Mouse (Mus musculus) embryonic facial prominence, embryonic 10.5 days (tissue): ENCODE measurements around the gene Unkl. TPM values are rescaled to one million over a fixed set of nuclear protein-coding genes. Genes with fewer than 3 reads are reported as not detected.
A peak's percentile ranks its signal among the peaks of the same experiment; 100 is the strongest.
"Not testable (repeated sequence)": the region's sequence is repeated elsewhere in the genome, so short reads cannot be mapped to it uniquely, and the experiment has no call there.

Source experiments
- DNase-seq: peaks from one replicate; pipeline ENCODE4 v3.0.0-alpha.2; 2017; ENCODE audit warnings: low spot score
- H3K27ac ChIP-seq: fragments of 300-500 bp; sonication (generic); replicated peaks from 2 replicates; pipeline ENCODE4 v1.5.1; 2016; ENCODE audit warnings: mild to moderate bottlenecking
- H3K27me3 ChIP-seq: fragments of 300-500 bp; sonication (generic); replicated peaks from 2 replicates; pipeline ENCODE4 v1.6.1; 2016; ENCODE audit warnings: low read depth, mild to moderate bottlenecking; ENCODE audit not compliant: poor library complexity, severe bottlenecking
- H3K36me3 ChIP-seq: fragments of 300-500 bp; sonication (generic); replicated peaks from 2 replicates; pipeline ENCODE4 v1.6.1; 2016; ENCODE audit warnings: mild to moderate bottlenecking, moderate library complexity
- H3K4me1 ChIP-seq: fragments of 300-500 bp; sonication (generic); 2 replicates; pipeline ENCODE4 v1.6.1; 2016
- H3K4me3 ChIP-seq: fragments of 300-500 bp; sonication (generic); 2 replicates; pipeline ENCODE4 v1.5.1; 2016; ENCODE audit warnings: mild to moderate bottlenecking, moderate library complexity
- H3K9me3 ChIP-seq: fragments of 300-500 bp; sonication (generic); 2 replicates; pipeline ENCODE4 v1.6.1; 2016; ENCODE audit warnings: mild to moderate bottlenecking
- WGBS: fragments of 180-500 bp; shearing (Covaris S2); methylation state at CpG from one replicate; pipeline ENCODE4 v1.1.7; 2016; 5-methylcytosine and 5-hydroxymethylcytosine counted together
- polyA plus RNA-seq: library from polyadenylated mRNA; unstranded; fragments of >200 nt; fragmentation: Nextera tagmentation; extraction: Ambion mirVana; gene quantifications from 2 replicates; pipeline ENCODE4 v1.2.1, GENCODE M21; 2016

Unkl gene
- polyA plus RNA-seq, 1 experiment from 2014 or later, result 10.9 TPM

DNA sequence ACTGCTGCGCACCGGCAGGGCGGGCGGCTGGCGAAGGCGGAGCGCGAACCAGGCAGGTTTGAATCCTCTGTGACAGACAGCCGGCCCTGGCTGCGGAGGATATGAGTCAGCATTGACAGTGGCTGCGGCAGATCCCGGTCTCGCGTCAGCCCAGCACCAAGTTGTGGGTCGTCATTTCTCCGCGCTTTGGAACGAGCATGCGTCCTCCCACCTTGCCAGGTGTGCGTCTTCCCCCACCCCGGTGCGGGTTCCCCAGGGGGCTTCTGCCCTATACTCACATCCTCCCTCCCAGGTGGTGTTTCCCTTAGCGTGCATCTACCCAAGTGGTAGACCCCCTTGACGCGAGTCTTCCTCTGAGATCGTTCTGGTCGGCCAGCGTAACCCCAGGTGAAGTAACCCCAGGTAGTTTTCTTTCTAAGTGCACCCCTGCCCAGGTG, 34.3 kb downstream of the Unkl start:
- Histone ChIP-seq H3K4me1 (peaks cover 18% of the 10 kb centered on the region), H3K4me3 (peak overlapping the region; percentile 60), H3K36me3 (peaks cover 67% of the 10 kb centered on the region), H3K27ac (peak overlapping the region; percentile 42; the same call in 1 of the 2 replicates), H3K27me3 (0 out of 2 replicates have a peak, but pooled peaks cover 17% of the 10 kb centered on the region)
- H3K9me3 ChIP-seq, DNase-seq: not testable (repeated sequence)
- 10% methylated on average over 19 of the region's 28 CpGs for WGBS

DNA sequence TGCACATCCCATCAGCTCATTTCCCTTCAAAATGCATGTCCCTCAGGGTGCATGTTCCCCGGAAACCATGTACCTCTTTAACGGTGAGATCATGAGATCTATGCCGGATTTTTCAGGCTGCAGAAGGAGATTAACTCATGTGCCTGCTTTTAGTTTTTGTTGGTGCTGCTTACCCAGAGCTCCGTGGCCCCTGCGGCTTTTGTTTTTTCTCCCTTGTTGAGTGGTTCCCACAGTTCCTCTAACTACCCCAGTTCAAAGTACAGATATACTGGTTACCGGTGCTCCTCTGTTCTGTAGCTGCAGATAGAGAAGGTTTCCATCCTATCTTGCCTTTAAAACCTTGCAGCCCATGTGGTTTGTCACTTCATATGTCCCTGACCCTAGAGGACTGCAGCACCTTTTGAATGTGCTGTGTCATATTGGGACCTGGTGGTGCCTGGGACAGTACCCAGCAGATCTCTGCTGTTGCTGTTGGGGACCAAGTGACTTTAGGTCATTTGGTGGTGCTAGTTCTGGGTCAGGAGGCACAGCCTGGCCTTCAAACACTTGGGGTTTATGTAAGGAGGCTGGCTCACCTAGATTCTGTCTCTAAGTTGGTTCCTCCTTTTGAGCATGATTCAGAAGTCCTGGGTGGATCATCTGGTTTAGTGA, 34.9 kb downstream of the Unkl start:
- H3K36me3 ChIP-seq, result peaks cover 67% of the 10 kb centered on the region
- peak overlapping the region; percentile 60 for H3K4me3 ChIP-seq
- peaks cover 18% of the 10 kb centered on the region for H3K4me1 ChIP-seq
- H3K27me3 ChIP-seq, result 0 out of 2 replicates have a peak, but pooled peaks cover 17% of the 10 kb centered on the region
- WGBS, result 47% methylated on average over 6 of the region's 6 CpGs
- H3K9me3 ChIP-seq, result no peaks in the 10 kb centered on the region
- peak overlapping the region; percentile 42; the same call in 1 of the 2 replicates for H3K27ac ChIP-seq
- no peak for DNase-seq

DNA sequence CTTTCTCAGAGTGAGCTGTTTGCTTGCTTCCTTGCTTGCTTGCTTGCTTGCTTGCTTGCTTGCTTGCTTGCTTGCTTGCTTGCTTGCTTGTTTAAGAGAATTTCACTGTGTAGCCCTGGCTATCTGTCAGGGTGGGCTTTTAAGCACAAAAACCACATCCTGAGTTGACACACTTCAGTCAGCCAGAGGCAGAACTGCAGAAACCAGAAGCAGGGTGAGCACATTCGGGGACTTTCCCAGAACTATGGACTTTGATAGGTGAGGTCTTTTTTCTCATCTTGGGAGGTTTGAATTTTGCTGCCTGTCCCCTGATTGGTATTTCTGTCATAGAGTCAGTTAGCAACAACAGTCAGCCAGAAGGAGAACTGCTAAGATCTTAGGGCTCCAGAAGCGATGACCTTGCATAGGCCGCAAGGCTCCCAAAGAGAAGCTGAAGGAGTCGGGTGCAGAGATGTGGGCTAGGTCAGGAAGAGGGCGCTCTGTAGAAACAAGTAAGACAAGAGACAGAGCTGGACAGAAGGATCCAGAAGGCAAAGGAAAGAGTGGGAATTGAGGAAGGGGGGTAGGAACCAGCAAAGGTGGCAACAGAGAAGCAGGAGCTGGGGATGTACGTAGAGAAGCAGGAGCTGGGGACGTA, 36.5 kb downstream of the Unkl start:
- Histone ChIP-seq H3K9me3 (no peaks in the 10 kb centered on the region), H3K27ac (no peak overlapping the region), H3K36me3 (peaks cover 71% of the 10 kb centered on the region), H3K4me3 (no peak overlapping the region), H3K4me1 (peaks cover 18% of the 10 kb centered on the region), H3K27me3 (0 out of 2 replicates have a peak, but pooled peaks cover 17% of the 10 kb centered on the region)
- DNase-seq, result no peak
- WGBS, result 90% methylated on average over 7 of the region's 7 CpGs

DNA sequence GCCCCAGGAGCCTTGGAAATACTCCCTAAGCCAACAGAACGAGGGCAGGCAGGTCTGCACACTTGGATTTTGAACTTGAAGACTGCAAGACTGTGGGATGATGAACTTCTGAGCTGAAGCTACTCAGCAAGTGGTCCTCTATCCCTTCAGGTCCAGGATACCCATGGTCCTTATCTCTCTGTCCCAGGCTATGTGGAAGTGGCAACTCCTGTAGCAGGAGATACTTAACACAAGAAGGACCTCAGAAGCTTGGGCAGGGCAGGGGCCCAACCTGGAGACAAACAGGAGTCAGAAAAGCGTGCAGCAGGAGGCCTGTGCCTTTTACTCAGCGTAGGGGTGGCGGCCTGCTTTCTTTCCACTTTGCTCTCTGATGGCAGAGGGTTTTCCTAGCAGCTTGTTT, 37.5 kb downstream of the Unkl start:
- no peaks in the 10 kb centered on the region for H3K9me3 ChIP-seq
- 0 out of 2 replicates have a peak, but pooled peaks cover 13% of the 10 kb centered on the region for H3K27me3 ChIP-seq
- H3K4me3 ChIP-seq, result no peak overlapping the region
- peaks cover 71% of the 10 kb centered on the region for H3K36me3 ChIP-seq
- 84% methylated on average over 4 of the region's 4 CpGs for WGBS
- peaks cover 18% of the 10 kb centered on the region for H3K4me1 ChIP-seq
- no peak overlapping the region for H3K27ac ChIP-seq
- no peak for DNase-seq

DNA sequence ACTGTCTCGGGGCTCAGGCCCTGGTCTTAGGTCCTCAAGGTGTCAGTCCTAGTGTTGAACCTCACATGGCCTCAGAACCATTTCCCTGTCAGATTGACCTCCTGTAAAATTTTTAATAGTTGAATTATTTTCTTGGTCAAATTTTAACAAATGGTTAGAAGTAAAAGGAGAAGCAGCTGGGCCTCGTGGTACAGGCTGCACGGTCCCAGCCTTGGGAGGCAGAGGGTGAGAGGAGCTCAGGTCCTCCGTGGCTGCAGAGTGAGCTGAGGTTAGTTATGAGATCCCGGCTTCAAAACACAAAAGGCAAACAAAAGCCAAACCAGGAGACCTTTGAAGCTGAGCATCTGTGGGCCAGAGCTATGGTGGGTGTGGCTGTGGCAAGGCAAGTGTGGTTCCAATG, 39.8 kb downstream of the Unkl start:
- DNase-seq, result no peak
- Histone ChIP-seq H3K27ac (no peak overlapping the region), H3K4me1 (no peaks in the 10 kb centered on the region), H3K4me3 (no peak overlapping the region), H3K27me3 (0 out of 2 replicates have a peak, but pooled peaks cover 2% of the 10 kb centered on the region), H3K9me3 (no peaks in the 10 kb centered on the region), H3K36me3 (peaks cover 75% of the 10 kb centered on the region)
- 84% methylated on average over 5 of the region's 5 CpGs for WGBS

DNA sequence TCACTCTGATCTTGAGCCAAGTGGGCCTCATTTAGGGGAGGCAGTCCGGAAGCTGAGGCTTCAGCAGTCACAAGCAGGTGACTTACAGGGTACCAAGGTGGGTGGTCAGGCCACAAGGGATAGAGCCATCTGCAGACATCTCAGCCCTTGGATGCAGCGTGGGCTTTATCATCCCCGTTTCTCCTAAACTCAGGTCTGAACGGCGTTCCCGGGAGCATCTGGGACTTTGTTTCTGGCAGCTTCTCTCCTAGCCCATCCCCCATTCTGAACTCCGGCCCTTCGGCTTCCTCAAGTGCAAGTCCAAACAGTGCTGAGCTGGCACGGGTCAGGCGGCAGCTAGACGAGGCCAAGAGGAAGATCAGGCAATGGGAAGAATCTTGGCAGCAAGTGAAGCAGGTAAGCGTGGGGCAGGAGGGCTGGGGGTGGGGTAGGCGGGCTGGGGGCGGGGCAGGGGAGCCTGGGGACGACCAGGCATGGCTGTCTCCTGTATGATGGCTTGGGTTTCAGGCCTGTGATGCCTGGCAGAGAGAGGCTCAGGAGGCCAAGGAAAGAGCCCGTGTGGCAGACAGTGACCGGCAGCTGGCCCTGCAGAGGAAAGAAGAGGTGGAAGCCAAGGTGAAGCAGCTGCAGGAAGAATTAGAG, 41.9 kb downstream of the Unkl start:
- H3K36me3 ChIP-seq, result peaks cover 71% of the 10 kb centered on the region
- not testable (repeated sequence) for DNase-seq, H3K27me3 ChIP-seq, H3K4me3 ChIP-seq, H3K4me1 ChIP-seq, H3K27ac ChIP-seq, H3K9me3 ChIP-seq
- WGBS, result 80% methylated on average over 17 of the region's 17 CpGs

DNA sequence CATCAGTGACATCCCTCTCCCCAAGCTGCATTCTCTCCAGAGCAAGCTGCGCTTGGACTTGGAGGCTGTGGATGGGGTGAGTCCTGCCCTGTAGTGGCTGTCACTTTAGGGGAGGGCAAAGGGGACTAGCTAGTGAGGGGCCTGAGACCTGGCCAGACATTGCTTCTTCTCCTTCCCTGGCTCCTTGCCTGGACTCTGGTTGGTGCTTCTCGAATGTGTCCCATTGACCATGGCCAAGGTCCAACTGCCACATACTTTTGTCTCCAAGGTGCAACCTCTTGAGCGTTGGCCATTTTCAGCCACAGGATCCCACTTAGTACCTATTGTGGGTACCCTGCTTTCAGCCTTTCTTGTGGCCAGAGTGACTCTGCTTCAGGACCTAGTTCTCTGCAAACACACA, 42.5 kb downstream of the Unkl start:
- H3K9me3 ChIP-seq, result no peaks in the 10 kb centered on the region
- no peaks in the 10 kb centered on the region for H3K4me1 ChIP-seq
- peaks cover 71% of the 10 kb centered on the region for H3K36me3 ChIP-seq
- H3K27me3 ChIP-seq, result no peaks in the 10 kb centered on the region
- no peak overlapping the region for H3K27ac ChIP-seq
- no peak overlapping the region for H3K4me3 ChIP-seq
- 93% methylated on average over 3 of the region's 3 CpGs for WGBS
- DNase-seq, result no peak

DNA sequence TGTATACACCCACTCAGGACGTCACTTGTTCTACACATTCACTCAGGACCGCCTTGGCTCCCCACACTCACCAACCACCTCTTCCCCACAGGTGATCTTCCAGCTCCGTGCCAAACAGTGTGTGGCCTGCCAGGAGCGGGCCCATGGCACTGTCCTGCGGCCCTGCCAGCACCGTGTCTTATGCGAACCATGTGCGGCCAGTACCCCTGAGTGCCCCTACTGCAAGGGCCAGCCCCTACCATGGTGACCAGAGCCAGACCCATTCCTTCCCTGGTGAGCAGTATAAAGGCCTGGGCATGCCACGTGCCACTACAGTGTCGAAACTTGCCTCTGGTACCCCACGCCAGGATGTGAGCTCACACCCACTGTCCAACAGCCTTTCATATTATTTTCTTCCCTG, 43.4 kb downstream of the Unkl start:
- H3K4me1 ChIP-seq, H3K9me3 ChIP-seq, H3K4me3 ChIP-seq, DNase-seq, H3K27ac ChIP-seq, H3K27me3 ChIP-seq: not testable (repeated sequence)
- peaks cover 70% of the 10 kb centered on the region for H3K36me3 ChIP-seq
- 88% methylated on average over 6 of the region's 11 CpGs for WGBS

DNA sequence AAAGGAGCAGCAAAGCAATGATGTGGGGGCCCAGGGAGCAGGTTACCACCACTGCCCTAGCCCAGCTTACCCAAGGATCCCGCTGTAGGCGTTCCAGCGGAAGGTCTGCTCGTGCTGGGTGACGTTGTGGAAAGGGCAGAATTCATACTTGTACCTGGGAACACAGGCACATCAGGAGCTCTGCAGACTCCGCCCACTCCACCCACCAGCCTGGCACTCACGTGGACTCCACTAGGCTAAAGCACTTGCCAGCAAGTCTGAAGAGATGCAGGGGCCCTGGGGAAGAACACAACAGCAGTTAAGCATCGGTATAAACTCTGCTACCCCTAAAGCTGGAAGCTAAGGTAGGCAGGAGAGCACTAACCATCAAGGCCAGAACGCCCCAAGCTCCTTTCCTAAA, 47.4 kb downstream of the Unkl start:
- peaks cover 38% of the 10 kb centered on the region for H3K36me3 ChIP-seq
- no peak for DNase-seq
- H3K4me1 ChIP-seq, result peaks cover 12% of the 10 kb centered on the region
- H3K27me3 ChIP-seq, result no peaks in the 10 kb centered on the region
- H3K4me3 ChIP-seq, result no peak overlapping the region
- no peaks in the 10 kb centered on the region for H3K9me3 ChIP-seq
- H3K27ac ChIP-seq, result no peak overlapping the region
- 81% methylated on average over 9 of the region's 9 CpGs for WGBS

DNA sequence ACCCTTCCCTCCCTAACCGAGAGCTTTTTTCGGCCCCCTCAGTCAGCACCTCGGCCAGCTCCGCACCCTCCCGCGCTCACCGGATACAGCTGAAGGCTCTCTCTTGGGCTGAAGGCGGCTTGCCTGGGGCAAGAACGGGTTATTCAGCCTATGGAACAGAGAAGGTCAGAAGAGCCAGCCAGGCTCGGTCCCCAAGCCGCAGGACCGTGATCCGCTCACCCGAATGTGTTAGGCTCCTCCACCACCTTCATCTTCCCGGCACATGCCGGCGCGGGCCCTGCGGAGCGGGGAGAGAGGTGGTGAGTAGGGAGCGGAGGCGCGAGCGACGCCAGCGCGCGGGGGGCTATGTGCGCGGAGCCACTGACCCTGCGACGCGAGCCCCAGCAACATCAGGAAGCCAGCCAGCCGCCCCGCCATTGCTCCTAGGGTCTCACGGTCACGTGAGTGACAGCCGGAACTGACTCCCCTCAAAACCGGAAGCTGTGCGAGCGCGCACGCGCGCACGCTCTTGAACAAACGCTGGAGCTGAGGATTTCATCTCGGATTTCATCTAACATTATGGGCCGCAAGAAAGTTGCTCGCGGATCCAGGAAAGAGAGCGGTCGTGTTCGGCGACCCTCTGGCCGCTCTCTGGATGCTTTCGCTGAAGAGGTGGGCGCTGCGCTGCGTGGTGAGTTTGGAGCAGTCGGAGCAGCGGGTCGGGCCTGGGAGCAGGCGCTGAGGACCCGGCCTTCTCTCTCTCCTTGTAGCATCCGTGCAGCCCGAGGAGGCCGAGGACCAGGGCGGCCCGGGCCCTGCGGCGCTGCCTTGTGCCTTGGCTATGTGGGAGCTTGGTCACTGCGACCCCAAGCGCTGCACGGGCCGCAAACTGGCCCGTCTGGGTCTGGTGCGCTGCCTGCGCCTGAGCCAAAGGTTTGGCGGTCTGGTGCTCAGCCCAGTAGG, 51.8 kb downstream of the Unkl start, which contains the start of the genes Gnptg and Tsr3:
Gene Gnptg (minus strand): TSS at position 430 of the 942 bp plus-strand sequence.
Gene Tsr3 (plus strand): TSS at position 476 of the 942 bp plus-strand sequence.
- no peaks in the 10 kb centered on the region for H3K9me3 ChIP-seq
- peak within 1 kb of the TSS; percentile 100 for H3K4me3 ChIP-seq
- under 1% methylated on average over 80 of the region's 80 CpGs for WGBS
- peaks cover 61% of the 10 kb centered on the region for H3K36me3 ChIP-seq
- DNase-seq, result peak; percentile 94
- no peaks in the 10 kb centered on the region for H3K27me3 ChIP-seq
- H3K27ac ChIP-seq, result peak within 1 kb of the TSS; percentile 93
- peaks cover 28% of the 10 kb centered on the region for H3K4me1 ChIP-seq

DNA sequence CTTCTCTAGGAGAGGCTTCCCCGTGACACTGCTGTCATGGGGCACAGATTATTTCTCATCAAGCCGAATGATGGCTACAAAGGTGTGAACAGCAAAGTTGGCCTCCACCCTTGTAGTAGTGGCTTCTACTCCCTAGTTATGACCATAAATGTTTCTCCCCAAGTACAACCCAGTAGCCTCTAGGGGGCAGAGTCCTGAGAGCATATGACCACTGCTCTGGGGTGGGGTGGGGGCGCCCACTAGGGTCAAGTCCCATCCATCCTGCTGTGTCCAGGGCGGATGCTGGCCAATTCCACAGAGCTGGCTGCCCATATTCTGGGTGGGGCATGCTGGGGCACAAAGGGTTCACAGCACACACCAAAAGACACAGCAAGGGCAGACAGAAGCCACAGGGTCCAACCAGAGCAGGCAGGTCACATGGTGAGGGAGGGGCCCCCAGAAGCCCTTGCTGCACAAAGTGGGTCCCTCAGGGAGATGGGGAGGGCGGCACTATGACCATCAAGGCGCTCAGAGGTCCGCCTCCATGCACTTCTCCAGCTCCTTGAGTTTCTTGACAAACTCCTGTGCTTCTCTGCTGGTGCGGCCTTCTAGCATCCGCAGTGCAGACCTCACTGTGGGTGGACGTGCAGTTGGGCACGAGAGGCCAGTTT, 55.1 kb downstream of the Unkl start:
- Histone ChIP-seq H3K4me3 (no peak overlapping the region; the same call in 1 of the 2 replicates), H3K9me3 (no peaks in the 10 kb centered on the region), H3K4me1 (peaks cover 36% of the 10 kb centered on the region), H3K27me3 (no peaks in the 10 kb centered on the region), H3K36me3 (peaks cover 55% of the 10 kb centered on the region), H3K27ac (no peak overlapping the region)
- DNase-seq, result no peak
- WGBS, result 88% methylated on average over 11 of the region's 11 CpGs
